Mouse (Mus musculus): Measurements from ENCODE around the gene Cox16. TPM values are rescaled to one million over a fixed set of nuclear protein-coding genes. Genes with fewer than 3 reads are reported as not detected.

The Cox16 gene
- polyA plus RNA-seq, 1 experiment from 2014 or later: 121 TPM

GRCm38 (mm10) chr12:81333841-81334240 lies 151.1 kb downstream of the Cox16 start:
- no peak overlapping the region for H3K4me3 ChIP-seq (ENCODE audit: low read depth, low read length)
- DNase-seq (ENCODE audit: low spot score): no peak

GRCm38 (mm10) chr12:81332875-81333421 lies 152.0 kb downstream of the Cox16 start, which contains the start of gene Slc8a3:
Gene Slc8a3, minus strand, starts transcription at chr12:81333180.
- Histone ChIP-seq H3K4me2 (ENCODE audit: low read depth, low read length, severe bottlenecking) (peak within 1 kb of the TSS; percentile 99), H3K9ac (ENCODE audit: low read length) (peak within 1 kb of the TSS; percentile 66), H3K36me3 (ENCODE audit: control insufficient read depth, insufficient read depth, low read length) (no peaks in the 10 kb centered on the region), H3K27me3 (ENCODE audit: control insufficient read depth, insufficient read depth, low read length) (peaks cover 3% of the 10 kb centered on the region; the same call in 1 of the 2 replicates), H3K9me3 (ENCODE audit: control insufficient read depth, low read length) (no peaks in the 10 kb centered on the region), H3K27ac (ENCODE audit: low read depth, low read length) (no peak within 1 kb of the TSS), H3K4me3 (ENCODE audit: low read depth, low read length) (peak within 1 kb of the TSS; percentile 59), H3K4me1 (replicated peaks; ENCODE audit: control insufficient read depth, insufficient read depth, low read length) (peaks cover 4% of the 10 kb centered on the region; the same call in 1 of the 2 replicates)
- ATAC-seq (replicated peaks; ENCODE audit: low FRiP score) (peak; percentile 70), DNase-seq (ENCODE audit: low spot score) (peak; percentile 80)
- under 1% methylated on average over 47 of the region's 47 CpGs for WGBS

More at GRCm38 (mm10) chr12:81333841-81334240, 151.1 kb downstream of the Cox16 start:
- Histone ChIP-seq H3K9ac (ENCODE audit: low read length) (no peak overlapping the region), H3K27ac (ENCODE audit: low read depth, low read length) (no peak overlapping the region), H3K27me3 (ENCODE audit: control insufficient read depth, insufficient read depth, low read length) (peaks cover 3% of the 10 kb centered on the region; the same call in 1 of the 2 replicates), H3K36me3 (ENCODE audit: control insufficient read depth, insufficient read depth, low read length) (no peaks in the 10 kb centered on the region), H3K4me2 (ENCODE audit: low read depth, low read length, severe bottlenecking) (no peak overlapping the region), H3K4me1 (replicated peaks; ENCODE audit: control insufficient read depth, insufficient read depth, low read length) (peaks cover 4% of the 10 kb centered on the region; the same call in 1 of the 2 replicates), H3K9me3 (ENCODE audit: control insufficient read depth, low read length) (no peaks in the 10 kb centered on the region)
- ATAC-seq (replicated peaks; ENCODE audit: low FRiP score): no peak
- WGBS: 67% methylated on average over 5 of the region's 5 CpGs

- peaks cover 4% of the 10 kb centered on the region; the same call in 1 of the 2 replicates for H3K4me1 ChIP-seq (replicated peaks; ENCODE audit: control insufficient read depth, insufficient read depth, low read length)
- 1% methylated on average over 54 of the region's 54 CpGs for WGBS
- DNase-seq (ENCODE audit: low spot score): peak; percentile 86
- H3K36me3 ChIP-seq (ENCODE audit: control insufficient read depth, insufficient read depth, low read length): no peaks in the 10 kb centered on the region
- peaks cover 3% of the 10 kb centered on the region; the same call in 1 of the 2 replicates for H3K27me3 ChIP-seq (ENCODE audit: control insufficient read depth, insufficient read depth, low read length)
- H3K9ac ChIP-seq (ENCODE audit: low read length): peak overlapping the region; percentile 66
- H3K4me2 ChIP-seq (ENCODE audit: low read depth, low read length, severe bottlenecking): peak overlapping the region; percentile 99
- ATAC-seq (replicated peaks; ENCODE audit: low FRiP score): peak; percentile 69
- no peak overlapping the region for H3K27ac ChIP-seq (ENCODE audit: low read depth, low read length)
- no peaks in the 10 kb centered on the region for H3K9me3 ChIP-seq (ENCODE audit: control insufficient read depth, low read length)
- peak overlapping the region; percentile 59 for H3K4me3 ChIP-seq (ENCODE audit: low read depth, low read length)
Measured at GRCm38 (mm10) chr12:81331937-81332874, 152.7 kb downstream of the Cox16 start.

GRCm38 (mm10) chr12:81331046-81331638 lies 153.8 kb downstream of the Cox16 start:
- H3K4me3 ChIP-seq (ENCODE audit: low read depth, low read length): no peak overlapping the region
- no peaks in the 10 kb centered on the region for H3K9me3 ChIP-seq (ENCODE audit: control insufficient read depth, low read length)
- H3K27ac ChIP-seq (ENCODE audit: low read depth, low read length): no peak overlapping the region
- WGBS: 36% methylated on average over 5 of the region's 5 CpGs
- peaks cover 4% of the 10 kb centered on the region; the same call in 1 of the 2 replicates for H3K4me1 ChIP-seq (replicated peaks; ENCODE audit: control insufficient read depth, insufficient read depth, low read length)
- DNase-seq (ENCODE audit: low spot score) (no peak), ATAC-seq (replicated peaks; ENCODE audit: low FRiP score) (no peak)
- no peak overlapping the region for H3K9ac ChIP-seq (ENCODE audit: low read length)
- peaks cover 3% of the 10 kb centered on the region; the same call in 1 of the 2 replicates for H3K27me3 ChIP-seq (ENCODE audit: control insufficient read depth, insufficient read depth, low read length)
- H3K4me2 ChIP-seq (ENCODE audit: low read depth, low read length, severe bottlenecking): no peak overlapping the region; the same call in 1 of the 2 replicates
- no peaks in the 10 kb centered on the region for H3K36me3 ChIP-seq (ENCODE audit: control insufficient read depth, insufficient read depth, low read length)

DNA sequence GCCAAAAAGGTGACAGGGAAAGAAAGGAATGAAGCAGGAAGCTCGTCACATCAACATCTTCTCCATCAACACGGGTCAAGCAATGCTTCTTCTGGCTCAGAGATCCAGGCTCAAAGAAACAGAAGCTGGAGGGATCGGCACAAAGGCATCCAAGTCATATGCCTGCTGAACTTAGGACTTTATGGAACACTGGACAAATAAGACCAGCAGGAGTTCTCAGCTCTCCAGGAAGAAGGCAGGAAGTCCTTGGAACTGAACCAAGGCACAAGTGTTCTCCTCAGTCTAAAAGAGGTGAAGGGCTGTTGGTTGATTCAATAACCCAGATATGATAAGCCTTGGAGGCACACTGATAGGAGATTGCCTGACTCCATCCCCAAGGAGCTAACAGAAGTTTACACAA lies 159.9 kb downstream of the Cox16 start:
- WGBS: 80% methylated on average over 3 of the region's 3 CpGs
- H3K4me2 ChIP-seq (ENCODE audit: low read depth, low read length, severe bottlenecking): no peak overlapping the region
- H3K4me3 ChIP-seq (ENCODE audit: low read depth, low read length): no peak overlapping the region
- no peak overlapping the region for H3K9ac ChIP-seq (ENCODE audit: low read length)
- no peak for ATAC-seq (replicated peaks; ENCODE audit: low FRiP score)
- H3K27me3 ChIP-seq (ENCODE audit: control insufficient read depth, insufficient read depth, low read length): no peaks in the 10 kb centered on the region
- no peaks in the 10 kb centered on the region for H3K9me3 ChIP-seq (ENCODE audit: control insufficient read depth, low read length)
- no peak for DNase-seq (ENCODE audit: low spot score)
- H3K36me3 ChIP-seq (ENCODE audit: control insufficient read depth, insufficient read depth, low read length): no peaks in the 10 kb centered on the region
- H3K4me1 ChIP-seq (replicated peaks; ENCODE audit: control insufficient read depth, insufficient read depth, low read length): no peaks in the 10 kb centered on the region
- H3K27ac ChIP-seq (ENCODE audit: low read depth, low read length): no peak overlapping the region

GRCm38 (mm10) chr12:81324116-81324515 lies 160.8 kb downstream of the Cox16 start:
- DNase-seq (ENCODE audit: low spot score): no peak
- WGBS: 91% methylated on average over 3 of the region's 3 CpGs
- H3K9me3 ChIP-seq (ENCODE audit: control insufficient read depth, low read length): no peaks in the 10 kb centered on the region

DNA sequence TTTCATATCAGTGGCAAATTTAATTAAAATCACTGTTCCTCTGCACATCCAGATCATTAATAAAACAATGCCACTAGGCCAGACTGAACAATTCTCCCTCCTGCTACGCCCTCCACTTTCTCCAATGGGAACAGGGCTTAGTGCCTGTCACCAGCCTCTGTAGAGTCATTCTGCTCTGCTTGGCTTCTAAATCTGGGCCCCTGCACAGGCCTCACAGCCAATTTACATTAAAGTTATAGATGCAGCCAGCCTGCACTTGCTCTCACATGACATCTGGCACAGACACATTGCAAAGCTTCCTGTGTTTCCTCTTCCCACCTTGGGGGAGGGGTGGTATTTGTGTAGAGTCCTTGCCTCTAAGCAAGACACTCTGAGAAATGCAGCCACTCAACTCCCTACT lies 163.9 kb downstream of the Cox16 start:
- WGBS: 74% methylated on average over 1 of the region's 1 CpGs
- Histone ChIP-seq H3K4me1 (replicated peaks; ENCODE audit: control insufficient read depth, insufficient read depth, low read length) (no peaks in the 10 kb centered on the region), H3K36me3 (ENCODE audit: control insufficient read depth, insufficient read depth, low read length) (no peaks in the 10 kb centered on the region), H3K4me2 (ENCODE audit: low read depth, low read length, severe bottlenecking) (no peak overlapping the region), H3K4me3 (ENCODE audit: low read depth, low read length) (no peak overlapping the region), H3K9ac (ENCODE audit: low read length) (no peak overlapping the region), H3K9me3 (ENCODE audit: control insufficient read depth, low read length) (no peaks in the 10 kb centered on the region), H3K27me3 (ENCODE audit: control insufficient read depth, insufficient read depth, low read length) (no peaks in the 10 kb centered on the region), H3K27ac (ENCODE audit: low read depth, low read length) (no peak overlapping the region)
- ATAC-seq (replicated peaks; ENCODE audit: low FRiP score) (no peak), DNase-seq (ENCODE audit: low spot score) (no peak)

More at GRCm38 (mm10) chr12:81324116-81324515, 160.8 kb downstream of the Cox16 start:
- no peak overlapping the region for H3K27ac ChIP-seq (ENCODE audit: low read depth, low read length)
- H3K4me2 ChIP-seq (ENCODE audit: low read depth, low read length, severe bottlenecking): no peak overlapping the region
- no peak for ATAC-seq (replicated peaks; ENCODE audit: low FRiP score)
- H3K4me1 ChIP-seq (replicated peaks; ENCODE audit: control insufficient read depth, insufficient read depth, low read length): no peaks in the 10 kb centered on the region
- no peaks in the 10 kb centered on the region for H3K27me3 ChIP-seq (ENCODE audit: control insufficient read depth, insufficient read depth, low read length)
- no peak overlapping the region for H3K9ac ChIP-seq (ENCODE audit: low read length)
- no peak overlapping the region for H3K4me3 ChIP-seq (ENCODE audit: low read depth, low read length)
- H3K36me3 ChIP-seq (ENCODE audit: control insufficient read depth, insufficient read depth, low read length): no peaks in the 10 kb centered on the region

- no peak overlapping the region for H3K4me2 ChIP-seq (ENCODE audit: low read depth, low read length, severe bottlenecking)
- H3K9ac ChIP-seq (ENCODE audit: low read length): no peak overlapping the region
- ATAC-seq (replicated peaks; ENCODE audit: low FRiP score): no peak
- no peak overlapping the region for H3K4me3 ChIP-seq (ENCODE audit: low read depth, low read length)
- H3K27me3 ChIP-seq (ENCODE audit: control insufficient read depth, insufficient read depth, low read length): no peaks in the 10 kb centered on the region
- H3K36me3 ChIP-seq (ENCODE audit: control insufficient read depth, insufficient read depth, low read length): no peaks in the 10 kb centered on the region
- WGBS: 6% methylated on average over 2 of the region's 2 CpGs
- DNase-seq (ENCODE audit: low spot score): no peak
- no peaks in the 10 kb centered on the region for H3K9me3 ChIP-seq (ENCODE audit: control insufficient read depth, low read length)
- H3K27ac ChIP-seq (ENCODE audit: low read depth, low read length): no peak overlapping the region
- no peaks in the 10 kb centered on the region for H3K4me1 ChIP-seq (replicated peaks; ENCODE audit: control insufficient read depth, insufficient read depth, low read length)
Measured at GRCm38 (mm10) chr12:81317811-81318210, 167.1 kb downstream of the Cox16 start.
